Mouse (Mus musculus) midbrain, postnatal 0 days (tissue): ENCODE data around the gene Mrtfb. TPM values are rescaled to one million over a fixed set of nuclear protein-coding genes. Genes with fewer than 3 reads are reported as not detected.
A peak's percentile ranks its signal among the peaks of the same experiment; 100 is the strongest.

Experiments
- ATAC-seq: fragments of 200-750 bp; cut with Nextera tagmentation; 2 replicates; pipeline ENCODE4 v1.8.0; 2017; ENCODE audit warnings: moderate number of reproducible peaks, mild to moderate bottlenecking, moderate TSS enrichment, moderate library complexity; ENCODE audit not compliant: low FRiP score
- DNase-seq: peaks from one replicate; pipeline ENCODE4 v3.0.0-alpha.2; 2015; ENCODE audit warnings: low spot score
- H3K27ac ChIP-seq: fragments of 300-500 bp; sonication (generic); 2 replicates; pipeline ENCODE4 v1.5.1; 2014; ENCODE audit warnings: low read depth, mild to moderate bottlenecking, low read length, mixed read lengths
- H3K27me3 ChIP-seq: fragments of 300-500 bp; sonication (generic); 2 replicates; pipeline ENCODE4 v1.6.1; 2014; ENCODE audit warnings: low read length, control low read depth, mixed read lengths; ENCODE audit not compliant: insufficient read depth
- H3K36me3 ChIP-seq: fragments of 300-500 bp; sonication (generic); 2 replicates; pipeline ENCODE4 v1.6.1; 2014; ENCODE audit warnings: low read length, control low read depth, mixed read lengths; ENCODE audit not compliant: insufficient read depth
- H3K4me1 ChIP-seq: fragments of 300-500 bp; sonication (generic); 2 replicates; pipeline ENCODE4 v1.6.1; 2014; ENCODE audit warnings: mild to moderate bottlenecking, control low read depth, antibody characterized with exemption, low read length, mixed read lengths; ENCODE audit not compliant: insufficient read depth
- H3K4me2 ChIP-seq: fragments of 300-500 bp; sonication (generic); 2 replicates; pipeline ENCODE4 v1.6.1; 2014; ENCODE audit warnings: low read depth, mild to moderate bottlenecking, low read length, mixed read lengths; ENCODE audit not compliant: poor library complexity, severe bottlenecking
- H3K4me3 ChIP-seq: fragments of 300-500 bp; sonication (generic); 2 replicates; pipeline ENCODE4 v1.5.1; 2014; ENCODE audit warnings: low read depth, mild to moderate bottlenecking, low read length, moderate library complexity
- H3K9ac ChIP-seq: fragments of 300-500 bp; sonication (generic); replicated peaks from 2 replicates; pipeline ENCODE4 v1.6.1; 2014; ENCODE audit warnings: mild to moderate bottlenecking, low read length, moderate library complexity, mixed read lengths; ENCODE audit not compliant: poor library complexity, severe bottlenecking
- H3K9me3 ChIP-seq: fragments of 300-500 bp; sonication (generic); 2 replicates; pipeline ENCODE4 v1.6.1; 2016; ENCODE audit warnings: low read length, control low read depth
- CTCF ChIP-seq: IDR thresholded peaks from 2 replicates; pipeline ENCODE4 v1.5.1; 2016; ENCODE audit warnings: antibody characterized with exemption, mild to moderate bottlenecking
- WGBS: fragments of 180-500 bp; shearing (Covaris S2); extraction: QIAGEN DNeasy Blood & Tissue Kit; methylation state at CpG from one replicate; pipeline ENCODE4 v1.1.7; 2014; 5-methylcytosine and 5-hydroxymethylcytosine counted together
- polyA plus RNA-seq: library from polyadenylated mRNA; unstranded; fragments of >200 nt; fragmentation: Nextera tagmentation; extraction: Ambion mirVana; gene quantifications from 2 replicates; pipeline ENCODE4 v1.2.1, GENCODE M21; 2015
- total RNA-seq: library from RNA; depleted of rRNA; stranded (reverse); fragments of >200 nt; gene quantifications from 2 replicates; pipeline ENCODE4 v1.2.3, GENCODE M21; 2014

Mrtfb gene
- total and polyA plus RNA-seq, 2 experiments from 2014 or later = 13.8 to 24.1 TPM

DNA sequence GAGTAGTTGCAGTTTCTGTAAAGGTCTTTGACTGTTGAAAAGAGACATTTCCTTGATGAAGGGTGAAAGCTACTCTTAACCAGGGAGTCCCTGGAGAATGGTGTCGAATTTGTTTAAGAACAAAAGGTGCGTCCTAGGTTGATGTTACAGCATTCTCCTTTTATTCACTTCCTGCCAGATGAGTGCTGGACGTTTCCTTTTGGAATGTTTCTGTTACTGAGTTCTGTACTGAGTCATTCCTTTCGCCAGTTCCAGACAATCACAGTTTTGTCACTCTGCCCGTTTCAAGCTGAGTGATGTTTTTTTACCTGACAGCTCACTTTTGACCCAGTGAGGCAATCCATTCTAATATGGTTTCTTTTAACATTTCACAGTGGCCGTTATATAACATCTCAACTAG is 67.5 kb downstream of the Mrtfb start:
- H3K9ac ChIP-seq = no peak overlapping the region
- H3K9me3 ChIP-seq = no peaks in the 10 kb centered on the region
- H3K4me2 ChIP-seq = no peak overlapping the region
- DNase-seq = no peak
- no peaks in the 10 kb centered on the region for H3K4me1 ChIP-seq
- H3K27ac ChIP-seq = no peak overlapping the region
- TF ChIP-seq CTCF = no peak
- no peaks in the 10 kb centered on the region for H3K27me3 ChIP-seq
- WGBS = 37% methylated on average over 6 of the region's 6 CpGs
- no peaks in the 10 kb centered on the region for H3K36me3 ChIP-seq
- no peak overlapping the region for H3K4me3 ChIP-seq
- ATAC-seq = no peak

- 96% methylated on average over 3 of the region's 3 CpGs for WGBS
- no peak overlapping the region for H3K4me3 ChIP-seq
- H3K27me3 ChIP-seq = no peaks in the 10 kb centered on the region
- no peak for TF ChIP-seq CTCF
- no peak overlapping the region for H3K9ac ChIP-seq
- H3K4me2 ChIP-seq = no peak overlapping the region
- H3K36me3 ChIP-seq = no peaks in the 10 kb centered on the region
- ATAC-seq = no peak
- no peaks in the 10 kb centered on the region for H3K9me3 ChIP-seq
- no peak for DNase-seq
- no peak overlapping the region for H3K27ac ChIP-seq
- no peaks in the 10 kb centered on the region for H3K4me1 ChIP-seq
Observed at GRCm38 (mm10) chr16:13326622-13327021, 70.3 kb downstream of the Mrtfb start.

DNA sequence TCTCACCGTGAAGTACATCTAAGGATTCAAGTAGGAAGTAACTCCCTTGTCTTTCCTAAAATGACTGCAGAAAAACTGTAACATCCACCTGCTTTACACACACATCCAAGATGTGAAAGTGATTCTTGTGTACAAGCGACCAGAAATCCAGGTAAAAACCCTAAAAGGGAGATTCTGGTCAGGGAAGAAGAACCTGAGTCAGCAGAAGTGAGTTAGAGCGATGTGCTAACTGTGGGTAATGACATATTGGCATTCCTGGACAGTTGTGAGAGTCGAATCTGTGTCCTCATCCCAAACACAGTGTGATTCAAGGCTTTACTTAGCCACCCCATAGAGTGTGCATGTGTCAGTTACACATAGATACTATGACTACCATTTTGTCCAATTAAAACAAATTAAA is 72.4 kb downstream of the Mrtfb start:
- Histone ChIP-seq H3K9ac (no peak overlapping the region), H3K9me3 (no peaks in the 10 kb centered on the region), H3K4me3 (no peak overlapping the region), H3K27me3 (no peaks in the 10 kb centered on the region), H3K27ac (no peak overlapping the region), H3K4me2 (no peak overlapping the region), H3K36me3 (no peaks in the 10 kb centered on the region), H3K4me1 (no peaks in the 10 kb centered on the region)
- no peak for DNase-seq
- TF ChIP-seq CTCF = no peak
- no peak for ATAC-seq
- WGBS = 92% methylated on average over 4 of the region's 4 CpGs

GRCm38 (mm10) chr16:13329640-13330039 is 73.4 kb downstream of the Mrtfb start:
- H3K4me1 ChIP-seq = no peaks in the 10 kb centered on the region
- ATAC-seq (no peak), DNase-seq (peak; percentile 28)
- no peaks in the 10 kb centered on the region for H3K27me3 ChIP-seq
- no peak overlapping the region for H3K9ac ChIP-seq
- H3K4me3 ChIP-seq = no peak overlapping the region
- H3K36me3 ChIP-seq = no peaks in the 10 kb centered on the region
- H3K9me3 ChIP-seq = no peaks in the 10 kb centered on the region
- 76% methylated on average over 3 of the region's 3 CpGs for WGBS
- no peak overlapping the region for H3K4me2 ChIP-seq
- TF ChIP-seq CTCF = no peak
- H3K27ac ChIP-seq = no peak overlapping the region

- no peak overlapping the region for H3K27ac ChIP-seq
- H3K4me3 ChIP-seq = no peak overlapping the region
- WGBS = 75% methylated on average over 6 of the region's 6 CpGs
- no peaks in the 10 kb centered on the region for H3K36me3 ChIP-seq
- H3K9me3 ChIP-seq = no peaks in the 10 kb centered on the region
- H3K4me1 ChIP-seq = no peaks in the 10 kb centered on the region
- TF ChIP-seq CTCF = no peak
- no peaks in the 10 kb centered on the region for H3K27me3 ChIP-seq
- no peak overlapping the region for H3K4me2 ChIP-seq
- DNase-seq (peak; percentile 26), ATAC-seq (no peak)
- no peak overlapping the region for H3K9ac ChIP-seq
Observed at GRCm38 (mm10) chr16:13330221-13330659, 74.0 kb downstream of the Mrtfb start.

DNA sequence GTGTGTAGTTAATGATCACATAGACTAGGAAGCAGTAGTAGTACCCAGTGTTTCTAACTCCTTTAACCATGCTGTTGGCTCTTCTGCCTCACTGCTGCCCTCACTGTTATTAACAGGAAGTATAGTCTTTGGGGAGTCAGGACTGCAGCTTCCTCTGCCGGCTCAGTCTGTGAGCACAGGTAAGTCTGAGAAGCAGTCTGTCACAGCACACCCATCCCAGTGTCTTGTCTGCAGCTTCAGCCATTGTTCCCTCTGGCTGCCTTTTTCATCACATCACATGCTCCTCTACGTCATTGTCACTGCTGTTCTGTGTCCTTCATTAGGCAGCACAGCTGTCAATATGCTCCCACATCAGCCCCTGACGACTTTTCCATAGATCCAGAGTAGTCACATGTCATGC is 75.6 kb downstream of the Mrtfb start:
- peak; percentile 44; the same call in 1 of the 2 replicates for ATAC-seq
- Histone ChIP-seq H3K9ac (no peak overlapping the region), H3K4me3 (no peak overlapping the region), H3K9me3 (no peaks in the 10 kb centered on the region), H3K27me3 (no peaks in the 10 kb centered on the region), H3K27ac (no peak overlapping the region), H3K36me3 (no peaks in the 10 kb centered on the region), H3K4me2 (no peak overlapping the region), H3K4me1 (no peaks in the 10 kb centered on the region)
- peak; percentile 46 for TF ChIP-seq CTCF
- 48% methylated on average over 3 of the region's 3 CpGs for WGBS
- peak; percentile 8 for DNase-seq
